Mouse (Mus musculus) liver, postnatal 0 days (tissue): Measurements from ENCODE around the gene Gm20388. TPM values are rescaled to one million over a fixed set of nuclear protein-coding genes. Genes with fewer than 3 reads are reported as not detected.
A peak's percentile ranks its signal among the peaks of the same experiment; 100 is the strongest.
"Not testable (repeated sequence)": the region's sequence is repeated elsewhere in the genome, so short reads cannot be mapped to it uniquely, and the experiment has no call there.

Source experiments
- ATAC-seq: fragments of 200-750 bp; cut with Nextera tagmentation; 2 replicates; pipeline ENCODE4 v1.8.0; 2017; ENCODE audit warnings: mild to moderate bottlenecking, moderate library complexity
- DNase-seq: peaks from one replicate; pipeline ENCODE4 v3.0.0-alpha.2; 2016
- H3K27ac ChIP-seq: fragments of 300-500 bp; sonication (generic); 2 replicates; pipeline ENCODE4 v1.5.1; 2014; ENCODE audit warnings: antibody characterized with exemption, moderate library complexity, mild to moderate bottlenecking, low read depth
- H3K27me3 ChIP-seq: fragments of 300-500 bp; sonication (generic); 2 replicates; pipeline ENCODE4 v1.6.1; 2014; ENCODE audit warnings: low read length, control low read depth, mixed read lengths; ENCODE audit not compliant: insufficient read depth
- H3K36me3 ChIP-seq: fragments of 300-500 bp; sonication (generic); replicated peaks from 2 replicates; pipeline ENCODE4 v1.6.1; 2014; ENCODE audit warnings: mild to moderate bottlenecking, control low read depth, low read length, moderate library complexity, mixed read lengths; ENCODE audit not compliant: insufficient read depth
- H3K4me1 ChIP-seq: fragments of 300-500 bp; sonication (generic); 2 replicates; pipeline ENCODE4 v1.6.1; 2014; ENCODE audit warnings: antibody characterized with exemption, mild to moderate bottlenecking, control low read depth; ENCODE audit not compliant: insufficient read depth
- H3K4me2 ChIP-seq: fragments of 300-500 bp; sonication (generic); 2 replicates; pipeline ENCODE4 v1.6.1; 2014; ENCODE audit warnings: low read depth, mild to moderate bottlenecking, low read length, moderate library complexity, mixed read lengths
- H3K4me3 ChIP-seq: fragments of 300-500 bp; sonication (generic); 2 replicates; pipeline ENCODE4 v1.5.1; 2014; ENCODE audit warnings: low read depth, low read length
- H3K9ac ChIP-seq: fragments of 300-500 bp; sonication (generic); replicated peaks from 2 replicates; pipeline ENCODE4 v1.6.1; 2014; ENCODE audit warnings: mild to moderate bottlenecking, moderate library complexity
- H3K9me3 ChIP-seq: fragments of 300-500 bp; sonication (generic); 2 replicates; pipeline ENCODE4 v1.6.1; 2016; ENCODE audit warnings: mild to moderate bottlenecking, control low read depth, low read length, mixed read lengths
- CTCF ChIP-seq: sonication (generic); IDR thresholded peaks from 2 replicates; pipeline ENCODE4 v1.5.1; 2016; ENCODE audit warnings: antibody characterized with exemption, low read depth
- EP300 ChIP-seq: IDR thresholded peaks from 2 replicates; pipeline ENCODE4 v1.6.1; 2016; ENCODE audit warnings: antibody characterized with exemption, low read depth, mild to moderate bottlenecking
- WGBS: fragments of 180-500 bp; shearing (Covaris S2); extraction: QIAGEN DNeasy Blood & Tissue Kit; methylation state at CpG from one replicate; pipeline ENCODE4 v1.1.7; 2014; ENCODE audit not compliant: insufficient replicate concordance; 5-methylcytosine and 5-hydroxymethylcytosine counted together
- polyA plus RNA-seq: library from polyadenylated mRNA; unstranded; fragments of >200 nt; fragmentation: Nextera tagmentation; extraction: Ambion mirVana; gene quantifications from 2 replicates; pipeline ENCODE4 v1.2.1, GENCODE M21; 2015

Gene Gm20388
- polyA plus RNA-seq, 1 experiment from 2014 or later, result not detected

GRCm38 (mm10) chr8:124014751-124015150, 4104.1 kb downstream of the Gm20388 start:
- H3K27me3 ChIP-seq, result no peaks in the 10 kb centered on the region
- peaks cover 39% of the 10 kb centered on the region for H3K4me1 ChIP-seq
- H3K9me3 ChIP-seq, result no peaks in the 10 kb centered on the region
- 0 out of 2 replicates have a peak, but pooled peaks cover 4% of the 10 kb centered on the region for H3K36me3 ChIP-seq
- ATAC-seq (no peak), DNase-seq (no peak)
- H3K4me2 ChIP-seq, result no peak overlapping the region
- WGBS, result 57% methylated on average over 3 of the region's 3 CpGs
- no peak overlapping the region for H3K4me3 ChIP-seq
- no peak for TF ChIP-seq EP300
- TF ChIP-seq CTCF, result no peak
- H3K9ac ChIP-seq, result no peak overlapping the region
- H3K27ac ChIP-seq, result peak overlapping the region; percentile 34; the same call in 1 of the 2 replicates

GRCm38 (mm10) chr8:124019782-124020181, 4109.1 kb downstream of the Gm20388 start:
- Histone ChIP-seq H3K27ac (peak overlapping the region; percentile 95), H3K4me1 (peaks cover 39% of the 10 kb centered on the region), H3K27me3 (no peaks in the 10 kb centered on the region), H3K36me3 (peaks cover 9% of the 10 kb centered on the region), H3K9me3 (no peaks in the 10 kb centered on the region), H3K9ac (peak overlapping the region; percentile 93), H3K4me3 (peak overlapping the region; percentile 95), H3K4me2 (peak overlapping the region; percentile 76)
- TF ChIP-seq CTCF (no peak), EP300 (no peak)
- WGBS, result 9% methylated on average over 13 of the region's 13 CpGs
- peak; percentile 59 for DNase-seq
- ATAC-seq, result peak; percentile 35

GRCm38 (mm10) chr8:124020439-124021236, 4110.0 kb downstream of the Gm20388 start:
- H3K9ac ChIP-seq, result peak overlapping the region; percentile 93
- no peaks in the 10 kb centered on the region for H3K27me3 ChIP-seq
- H3K36me3 ChIP-seq, result peaks cover 12% of the 10 kb centered on the region
- DNase-seq (no peak), ATAC-seq (peak; percentile 88)
- H3K27ac ChIP-seq, result peak overlapping the region; percentile 95
- under 1% methylated on average over 52 of the region's 87 CpGs for WGBS
- no peaks in the 10 kb centered on the region for H3K9me3 ChIP-seq
- no peak for TF ChIP-seq EP300
- TF ChIP-seq CTCF, result peak; percentile 16; the same call in 1 of the 2 replicates
- peak overlapping the region; percentile 76 for H3K4me2 ChIP-seq
- peak overlapping the region; percentile 95 for H3K4me3 ChIP-seq
- H3K4me1 ChIP-seq, result peaks cover 38% of the 10 kb centered on the region

- DNase-seq, result peak; percentile 94
- Histone ChIP-seq H3K27ac (peak within 1 kb of the TSS; percentile 95), H3K9ac (peak within 1 kb of the TSS; percentile 93), H3K36me3 (peaks cover 18% of the 10 kb centered on the region), H3K27me3 (no peaks in the 10 kb centered on the region), H3K4me3 (peak within 1 kb of the TSS; percentile 95), H3K4me1 (peaks cover 29% of the 10 kb centered on the region), H3K9me3 (no peaks in the 10 kb centered on the region), H3K4me2 (peak within 1 kb of the TSS; percentile 76)
- TF ChIP-seq EP300 (no peak), CTCF (no peak)
- peak; percentile 91 for ATAC-seq
- WGBS, result under 1% methylated on average over 54 of the region's 74 CpGs
Measured at GRCm38 (mm10) chr8:124021237-124022227, 4110.9 kb downstream of the Gm20388 start, which contains the start of the genes Taf5l and Urb2. Gene Taf5l, minus strand, starts transcription at chr8:124021397. Gene Urb2, plus strand, starts transcription at chr8:124021508.

GRCm38 (mm10) chr8:124026265-124026664, 4115.6 kb downstream of the Gm20388 start:
- H3K36me3 ChIP-seq, result peaks cover 55% of the 10 kb centered on the region
- peak; percentile 12; the same call in 1 of the 2 replicates for TF ChIP-seq CTCF
- 85% methylated on average over 2 of the region's 2 CpGs for WGBS
- ATAC-seq, H3K27me3 ChIP-seq, H3K9me3 ChIP-seq, H3K4me3 ChIP-seq, DNase-seq, H3K27ac ChIP-seq, H3K9ac ChIP-seq, H3K4me1 ChIP-seq, H3K4me2 ChIP-seq: not testable (repeated sequence)

GRCm38 (mm10) chr8:124027831-124028230, 4117.2 kb downstream of the Gm20388 start:
- Histone ChIP-seq H3K4me3 (no peak overlapping the region), H3K4me2 (no peak overlapping the region), H3K9ac (no peak overlapping the region), H3K27ac (no peak overlapping the region), H3K27me3 (no peaks in the 10 kb centered on the region), H3K36me3 (peaks cover 62% of the 10 kb centered on the region), H3K4me1 (no peaks in the 10 kb centered on the region), H3K9me3 (no peaks in the 10 kb centered on the region)
- no peak for DNase-seq
- ATAC-seq, result no peak
- TF ChIP-seq CTCF (no peak), EP300 (no peak)
- 83% methylated on average over 6 of the region's 6 CpGs for WGBS
